Mouse (Mus musculus) adrenal gland, adult (tissue): ENCODE results near the gene Olfr143.

Experiments used
- DNase-seq, 2 experiments: peaks; one replicate each; pipeline ENCODE4 v3.0.0; 2022 to 2023; ENCODE audit warnings: low spot score in 1 of 2; ENCODE audit not compliant: inconsistent age in 2 of 2

Olfr143 gene

DNA sequence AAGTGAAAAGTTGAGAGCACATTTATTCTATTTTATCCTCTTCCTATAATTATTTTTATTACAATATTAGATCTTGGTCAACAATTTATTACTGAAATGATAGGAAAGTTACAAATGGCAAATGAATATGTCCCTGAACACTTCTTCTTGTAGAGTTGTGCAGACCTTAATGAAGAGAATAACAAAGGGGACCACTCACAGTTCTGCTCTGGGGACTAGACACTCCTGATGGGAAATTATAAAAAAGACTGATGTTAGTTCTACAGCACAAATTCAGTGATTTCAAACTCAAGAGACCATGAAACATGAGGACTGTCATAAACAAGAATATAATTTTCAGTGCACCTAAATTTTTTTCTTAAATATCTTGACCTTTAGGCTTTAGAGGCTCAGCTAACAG, at the start of gene Olfr143:
TSS of gene Olfr143 (plus strand) at position 301 of the 400 bp plus-strand sequence.
- DNase-seq = no peak

DNA sequence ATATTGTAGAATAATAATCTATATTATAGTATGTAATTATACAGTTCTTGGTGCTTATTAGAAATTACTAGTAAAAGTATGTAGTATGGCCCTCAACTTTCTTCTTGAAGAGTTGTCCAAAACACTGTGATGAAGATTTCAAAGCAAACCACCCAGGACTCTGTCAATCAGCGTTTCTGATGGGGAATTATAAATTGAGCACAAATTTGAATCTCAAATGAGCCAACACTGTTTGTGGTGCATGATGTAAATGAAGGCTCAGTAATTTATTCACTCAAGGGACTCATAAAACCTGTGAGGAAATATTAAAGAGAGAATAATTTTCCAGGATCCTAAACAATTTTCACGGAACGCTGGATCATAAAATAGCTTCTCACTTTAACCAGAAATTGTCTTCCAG, 44.5 kb upstream of the Olfr143 start, which contains the start of gene Olfr893:
TSS of gene Olfr893 (plus strand) at position 301 of the 400 bp plus-strand sequence.
- no peak for DNase-seq

DNA sequence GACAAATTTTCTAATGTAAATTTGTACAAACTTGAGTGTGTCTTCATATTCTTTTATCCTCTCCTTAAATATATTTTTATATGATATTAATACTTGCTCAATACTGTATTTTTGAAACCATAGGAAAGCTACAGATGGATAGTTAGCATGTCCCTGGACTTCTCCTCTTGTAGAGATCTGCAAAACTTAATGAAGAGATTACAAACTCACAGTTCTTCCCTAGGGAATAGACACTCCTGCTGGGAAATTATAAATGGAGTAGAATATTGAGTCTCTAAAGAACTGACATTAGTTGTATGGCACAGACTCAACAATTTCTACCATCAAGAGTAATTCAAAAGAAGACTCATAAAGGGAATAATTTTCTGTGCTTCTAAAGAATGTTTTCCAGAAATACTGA, 34.8 kb upstream of the Olfr143 start, which contains the start of gene Olfr894:
TSS of gene Olfr894 (plus strand) at position 301 of the 400 bp plus-strand sequence.
- no peak for DNase-seq

DNA sequence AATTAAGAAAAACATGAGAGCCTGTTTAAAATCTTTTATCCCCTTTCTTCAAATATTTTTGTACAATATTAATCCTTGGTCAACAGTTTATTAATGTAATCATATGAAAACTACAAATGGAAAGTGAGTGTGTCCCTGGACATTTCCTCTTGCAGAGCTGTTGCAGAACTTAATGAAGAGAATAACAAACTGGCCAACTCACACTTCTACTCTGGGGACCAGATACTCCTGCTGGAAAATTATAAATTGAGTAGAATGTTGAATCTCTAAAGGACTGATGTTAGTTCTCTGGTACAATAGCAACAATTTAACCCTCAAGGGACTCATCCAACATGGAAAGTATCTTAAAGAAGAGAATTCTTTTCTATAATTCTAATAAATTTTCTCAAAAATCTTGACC, 15.0 kb downstream of the Olfr143 start, which contains the start of gene Olfr895:
TSS of gene Olfr895 (plus strand) at position 301 of the 400 bp plus-strand sequence.
- no peak for DNase-seq

DNA sequence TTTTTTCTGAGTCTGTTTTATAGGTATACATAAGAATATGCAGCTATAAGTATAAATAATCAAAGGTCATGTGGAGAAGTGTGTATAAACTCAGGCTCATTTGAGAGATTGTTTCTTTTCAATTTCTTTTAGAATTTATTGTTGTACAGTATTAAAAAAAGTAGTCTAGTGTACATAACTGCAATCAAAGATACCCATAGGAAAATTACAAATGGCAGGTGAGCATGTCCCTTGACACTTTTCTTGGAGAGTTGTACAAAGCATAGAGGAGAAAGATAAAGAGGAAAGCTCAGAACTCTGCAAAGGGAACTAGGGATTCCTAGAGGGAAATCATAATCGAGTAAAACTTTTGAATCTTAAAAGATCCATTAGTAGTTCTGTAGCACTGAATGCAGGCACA, 38.2 kb downstream of the Olfr143 start, which contains the start of gene Olfr896-ps1:
TSS of gene Olfr896-ps1 (plus strand) at position 301 of the 400 bp plus-strand sequence.
- no peak for DNase-seq
